9 mouse cellular contexts compared by ENCODE assay signal in genomic region chr16:36693818-36694413, GRCm38 (mm10). TPM values are rescaled to one million over a fixed set of nuclear protein-coding genes. Genes with fewer than 3 reads are reported as not detected.
DNase-seq lines count a peak whose midpoint lies in the region; ATAC-seq and TF ChIP-seq lines count a peak whose summit lies in the region.
"Had no signal": no experiment of that assay in that cellular context is flagged by ENCODE, and none has a peak within 500 bp of the region (broad histone marks: within the 10 kb centered on the region; RNA-seq: fewer than 3 reads in every experiment).

Gene Ildr1, plus strand, starts transcription at chr16:36693978.

- no peak for TF ChIP-seq POLR2A in ES-Bruce4 (IDR thresholded peaks at IDR 0.05; ENCODE audit: insufficient read depth, low read length)

- no peaks in the 10 kb centered on the region for H3K9me3 ChIP-seq in ES-Bruce4 (replicated peaks; ENCODE audit: control insufficient read depth, insufficient read depth, low read length, poor library complexity, severe bottlenecking)
- no peaks in the 10 kb centered on the region for H3K9me3 ChIP-seq in hindbrain, embryonic 10.5 days
- no peaks in the 10 kb centered on the region for H3K9me3 ChIP-seq in limb, embryonic 12.5 days
- no peaks in the 10 kb centered on the region for H3K9me3 ChIP-seq in midbrain, embryonic 15.5 days

- H3K4me2 ChIP-seq in limb, embryonic 12.5 days, result peak within 1 kb of the TSS; percentile 86
- peak within 1 kb of the TSS; percentile 90 for H3K4me2 ChIP-seq in midbrain, embryonic 15.5 days

- H3K9ac ChIP-seq in ES-Bruce4 (ENCODE audit: low read depth, poor library complexity, severe bottlenecking), result peak within 1 kb of the TSS; percentile 70
- H3K9ac ChIP-seq in limb, embryonic 12.5 days (replicated peaks), result peak within 1 kb of the TSS; percentile 55
- H3K9ac ChIP-seq in midbrain, embryonic 15.5 days, result peak within 1 kb of the TSS; percentile 53

- ATAC-seq in limb, embryonic 12.5 days (ENCODE audit: insufficient number of reproducible peaks, insufficient read depth, low FRiP score, low TSS enrichment, low read depth), result no peak
- ATAC-seq in midbrain, embryonic 15.5 days (replicated peaks), result peak; percentile 72

- H3K36me3 ChIP-seq in ES-Bruce4 (ENCODE audit: control insufficient read depth, insufficient read depth, low read length, poor library complexity, severe bottlenecking), result no peaks in the 10 kb centered on the region
- H3K36me3 ChIP-seq in hindbrain, embryonic 10.5 days, result no peaks in the 10 kb centered on the region
- H3K36me3 ChIP-seq in limb, embryonic 12.5 days, result no peaks in the 10 kb centered on the region
- H3K36me3 ChIP-seq in midbrain, embryonic 15.5 days (replicated peaks), result no peaks in the 10 kb centered on the region

- no peak within 1 kb of the TSS for H3K27ac ChIP-seq in ES-Bruce4 (ENCODE audit: insufficient read depth, low read length)
- peak within 1 kb of the TSS; percentile 50 for H3K27ac ChIP-seq in hindbrain, embryonic 10.5 days
- H3K27ac ChIP-seq in limb, embryonic 12.5 days, result no peak within 1 kb of the TSS
- H3K27ac ChIP-seq in midbrain, embryonic 15.5 days, result no peak within 1 kb of the TSS
- H3K27ac ChIP-seq: heart, adult 2 months had no signal

- 2% methylated on average over 40 of the region's 40 CpGs for WGBS in hindbrain, embryonic 10.5 days
- WGBS in limb, embryonic 12.5 days, result 1% methylated on average over 40 of the region's 40 CpGs
- WGBS in midbrain, embryonic 15.5 days, result 1% methylated on average over 40 of the region's 40 CpGs

- 0 out of 2 replicates have a peak, but pooled peaks have one; percentile 32 for TF ChIP-seq EP300 in ES-Bruce4 (IDR thresholded peaks at IDR 0.05; ENCODE audit: insufficient read depth, low read depth, low read length)

- no peak for TF ChIP-seq CTCF in ES-Bruce4 (IDR thresholded peaks at IDR 0.05; ENCODE audit: low read depth, low read length)

- H3K4me3 ChIP-seq in ES-Bruce4 (ENCODE audit: low read depth, low read length), result peak within 1 kb of the TSS; percentile 65
- peak within 1 kb of the TSS; percentile 53 for H3K4me3 ChIP-seq in hindbrain, embryonic 10.5 days
- peak within 1 kb of the TSS; percentile 48 for H3K4me3 ChIP-seq in limb, embryonic 12.5 days (replicated peaks)
- peak within 1 kb of the TSS; percentile 44 for H3K4me3 ChIP-seq in midbrain, embryonic 15.5 days
- H3K4me3 ChIP-seq: heart, adult 2 months had no signal

- H3K4me1 ChIP-seq in ES-Bruce4 (ENCODE audit: control insufficient read depth, insufficient read depth, low read length), result no peaks in the 10 kb centered on the region
- H3K4me1 ChIP-seq in hindbrain, embryonic 10.5 days (replicated peaks), result peaks cover 9% of the 10 kb centered on the region
- H3K4me1 ChIP-seq in limb, embryonic 12.5 days (replicated peaks), result peaks cover 9% of the 10 kb centered on the region
- peaks cover 7% of the 10 kb centered on the region; the same call in 1 of the 2 replicates for H3K4me1 ChIP-seq in midbrain, embryonic 15.5 days

- H3K27me3 ChIP-seq in ES-Bruce4 (ENCODE audit: control insufficient read depth, insufficient read depth, low read length, poor library complexity, severe bottlenecking), result 0 out of 2 replicates have a peak, but pooled peaks cover 2% of the 10 kb centered on the region
- H3K27me3 ChIP-seq in hindbrain, embryonic 10.5 days (ENCODE audit: insufficient read depth, poor library complexity, severe bottlenecking), result peaks cover 37% of the 10 kb centered on the region
- H3K27me3 ChIP-seq in limb, embryonic 12.5 days, result peaks cover 33% of the 10 kb centered on the region
- H3K27me3 ChIP-seq in midbrain, embryonic 15.5 days (replicated peaks), result peaks cover 18% of the 10 kb centered on the region; the same call in 1 of the 2 replicates

- peak; percentile 9 for DNase-seq in adrenal gland, postnatal 25 days
- DNase-seq in adrenal gland, postnatal 36 days, result no peak
- DNase-seq in hindbrain, embryonic 10.5 days (ENCODE audit: low spot score), result peak; percentile 26
- DNase-seq in urinary bladder, adult 18-20 months (ENCODE audit: low spot score in 2 of 2), result peak; percentile 61 to 70
- no peak for DNase-seq in adrenal gland, adult (ENCODE audit: inconsistent age in 2 of 2, low spot score in 1 of 2)

RNA-seq across cellular contexts. Expression of gene Ildr1, which starts in this region (rescaled TPM):
- total RNA-seq in adrenal gland, postnatal 25 days (2021), result not detected in 2 replicates
- total RNA-seq in adrenal gland, postnatal 36 days (2021), result not detected
- polyA plus RNA-seq in ES-Bruce4 (2011; ENCODE audit: insufficient read depth, insufficient read length, low read depth, missing spikeins), result 13.9 and 17.0 TPM in 2 replicates
- polyA plus RNA-seq in hindbrain, embryonic 10.5 days (2016; fragmentation: Nextera tagmentation; extraction: Ambion mirVana), result 0.41 and 0.85 TPM in 2 replicates
- 0.66 and 0.93 TPM in 2 replicates for polyA plus RNA-seq in limb, embryonic 12.5 days (2016; fragmentation: Nextera tagmentation; extraction: Ambion mirVana)
- 0.52 and 0.61 TPM in 2 replicates for polyA plus RNA-seq in midbrain, embryonic 15.5 days (2015; fragmentation: Nextera tagmentation; extraction: Ambion mirVana)
- total RNA-seq: heart, adult 2 months had no signal

Comparison
In these comparisons a context has a peak if more than half of its experiments do, and no peak if none do; other contexts are left out.
1. Peak in DNase-seq in adrenal gland, postnatal 25 days; RNA of the gene not detected or under 1 TPM.
2. Peak in DNase-seq, H3K4me3 ChIP-seq and H3K27ac ChIP-seq in hindbrain, embryonic 10.5 days; RNA of the gene not detected or under 1 TPM.
3. Peak in ATAC-seq, H3K4me3 ChIP-seq, H3K9ac ChIP-seq and H3K4me2 ChIP-seq in midbrain, embryonic 15.5 days; RNA of the gene not detected or under 1 TPM.
4. DNase-seq: peak in urinary bladder, adult 18-20 months (2 of 2); none in adrenal gland, postnatal 36 days (0 of 2) and adrenal gland, adult (0 of 2).
5. Peak in every context shown above with its lines, with median percentiles within 50 percentile points of each other: H3K4me3 ChIP-seq and H3K9ac ChIP-seq.